8 mouse cellular contexts compared by ENCODE assay signal in the genomic region with DNA sequence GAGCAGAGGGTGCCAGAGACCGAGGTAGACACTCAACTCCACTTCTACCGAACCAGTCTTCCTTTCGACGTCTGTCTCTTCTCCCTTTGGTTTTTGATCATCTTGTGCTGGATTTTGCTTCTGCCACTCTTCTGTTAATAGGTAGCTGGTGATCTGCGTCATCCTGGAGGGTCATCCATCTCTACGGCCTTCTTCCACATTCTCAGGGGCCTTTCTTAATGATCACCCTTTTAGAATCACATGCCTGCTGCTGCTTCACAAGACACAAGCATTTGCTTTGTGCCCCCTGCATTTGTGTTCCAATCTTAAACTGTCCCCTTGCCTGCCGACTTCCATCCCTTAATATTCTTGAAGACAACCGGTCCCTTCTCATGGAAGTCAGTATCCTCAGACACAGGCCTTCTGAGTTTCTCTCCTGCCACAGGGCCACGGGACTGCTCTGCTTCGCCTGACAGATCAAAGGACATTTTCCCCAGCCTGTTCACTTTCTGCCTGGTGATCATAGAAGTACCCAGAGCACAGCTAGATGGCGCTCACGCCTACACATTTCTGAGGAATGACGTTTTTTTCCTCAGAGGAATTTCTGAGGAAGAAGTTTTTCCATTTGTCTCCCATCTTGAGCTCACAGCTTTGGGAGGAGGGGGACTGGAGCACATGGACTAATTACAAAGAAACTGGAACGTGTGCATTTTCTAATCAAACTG.
DNase-seq lines count a peak whose midpoint lies in the region; ATAC-seq and TF ChIP-seq lines count a peak whose summit lies in the region.

No protein-coding gene starts in this region.

- H3K4me1 ChIP-seq in liver, embryonic 11.5 days (replicated peaks; ENCODE audit: control insufficient read depth, insufficient read depth, low read length): no peaks in the 10 kb centered on the region
- peaks cover 14% of the 10 kb centered on the region for H3K4me1 ChIP-seq in embryonic fibroblast, embryonic 13.5 days (ENCODE audit: control insufficient read depth, insufficient read depth, low read length)
- peaks cover 31% of the 10 kb centered on the region for H3K4me1 ChIP-seq in heart, embryonic 12.5 days (replicated peaks)

- H3K27ac ChIP-seq in liver, embryonic 11.5 days (ENCODE audit: low read depth, low read length): no peak overlapping the region
- H3K27ac ChIP-seq in embryonic fibroblast, embryonic 13.5 days (ENCODE audit: insufficient read depth, low read length): no peak overlapping the region
- no peak overlapping the region for H3K27ac ChIP-seq in heart, embryonic 12.5 days (ENCODE audit: poor library complexity, severe bottlenecking)

- ATAC-seq in liver, embryonic 11.5 days (replicated peaks; ENCODE audit: low FRiP score): no peak
- 0 out of 2 replicates have a peak, but pooled peaks have one; percentile 41 for ATAC-seq in heart, embryonic 12.5 days (ENCODE audit: insufficient number of reproducible peaks, low FRiP score)

- TF ChIP-seq CTCF in embryonic fibroblast, embryonic 13.5 days (IDR thresholded peaks at IDR 0.05; ENCODE audit: borderline replicate concordance, insufficient read depth, low read length): peak; percentile 34; the same call in 1 of the 2 replicates

- H3K4me2 ChIP-seq in liver, embryonic 11.5 days: no peak overlapping the region
- peak overlapping the region; percentile 27 for H3K4me2 ChIP-seq in heart, embryonic 12.5 days

- no peak overlapping the region for H3K9ac ChIP-seq in liver, embryonic 11.5 days (ENCODE audit: low read depth, low read length)
- peak overlapping the region; percentile 39; the same call in 1 of the 2 replicates for H3K9ac ChIP-seq in heart, embryonic 12.5 days

- peaks cover 5% of the 10 kb centered on the region; the same call in 1 of the 2 replicates for H3K27me3 ChIP-seq in liver, embryonic 11.5 days (replicated peaks; ENCODE audit: control insufficient read depth, insufficient read depth, low read length)
- H3K27me3 ChIP-seq in heart, embryonic 12.5 days (replicated peaks): peaks cover 17% of the 10 kb centered on the region

- 37% methylated on average over 14 of the region's 14 CpGs for WGBS in liver, embryonic 11.5 days
- WGBS in heart, embryonic 12.5 days: 36% methylated on average over 14 of the region's 14 CpGs

- peak; percentile 50 for DNase-seq in liver
- no peak for DNase-seq in liver, embryonic 11.5 days (ENCODE audit: low spot score)
- DNase-seq in adrenal gland, postnatal 25 days: peak; percentile 61
- DNase-seq in kidney, postnatal 10 days: peak; percentile 88
- DNase-seq in lung, postnatal 25 days (ENCODE audit: low spot score): peak; percentile 61
- peak; percentile 36 for DNase-seq in testis, postnatal 14 days (ENCODE audit: low spot score)

- no peaks in the 10 kb centered on the region for H3K36me3 ChIP-seq in liver, embryonic 11.5 days (ENCODE audit: control insufficient read depth, insufficient read depth, low read length)
- no peaks in the 10 kb centered on the region for H3K36me3 ChIP-seq in heart, embryonic 12.5 days

- no peak overlapping the region for H3K4me3 ChIP-seq in liver, embryonic 11.5 days (ENCODE audit: low read depth, low read length)
- H3K4me3 ChIP-seq in embryonic fibroblast, embryonic 13.5 days (ENCODE audit: insufficient read depth, low read length): no peak overlapping the region
- no peak overlapping the region for H3K4me3 ChIP-seq in heart, embryonic 12.5 days

- TF ChIP-seq POLR2A in embryonic fibroblast, embryonic 13.5 days (IDR thresholded peaks at IDR 0.05; ENCODE audit: low read depth, low read length): no peak

- no peaks in the 10 kb centered on the region for H3K9me3 ChIP-seq in liver, embryonic 11.5 days (ENCODE audit: control insufficient read depth, low read length)
- H3K9me3 ChIP-seq in heart, embryonic 12.5 days (replicated peaks): no peaks in the 10 kb centered on the region
